Mouse (Mus musculus) forebrain, embryonic 10.5 days (tissue): ENCODE data around the gene Cd63. TPM values are rescaled to one million over a fixed set of nuclear protein-coding genes. Genes with fewer than 3 reads are reported as not detected.

Experiments
- DNase-seq: peaks from one replicate; pipeline ENCODE4 v3.0.0-alpha.2; 2017; ENCODE audit warnings: low spot score; ENCODE audit errors: extremely low spot score
- H3K27ac ChIP-seq: fragments of 300-500 bp; sonication (generic); 2 replicates; pipeline ENCODE4 v1.5.1; 2016; ENCODE audit warnings: mild to moderate bottlenecking
- H3K27me3 ChIP-seq: fragments of 300-500 bp; sonication (generic); 2 replicates; pipeline ENCODE4 v1.6.1; 2016; ENCODE audit warnings: mild to moderate bottlenecking; ENCODE audit not compliant: poor library complexity, severe bottlenecking
- H3K36me3 ChIP-seq: fragments of 300-500 bp; sonication (generic); replicated peaks from 2 replicates; pipeline ENCODE4 v1.6.1; 2016; ENCODE audit warnings: mild to moderate bottlenecking, moderate library complexity
- H3K4me1 ChIP-seq: fragments of 300-500 bp; sonication (generic); 2 replicates; pipeline ENCODE4 v1.6.1; 2016
- H3K4me3 ChIP-seq: fragments of 300-500 bp; sonication (generic); 2 replicates; pipeline ENCODE4 v1.5.1; 2016; ENCODE audit warnings: mild to moderate bottlenecking, moderate library complexity
- H3K9me3 ChIP-seq: fragments of 300-500 bp; sonication (generic); 2 replicates; pipeline ENCODE4 v1.6.1; 2016; ENCODE audit warnings: mild to moderate bottlenecking, moderate library complexity
- WGBS: fragments of 180-500 bp; shearing (Covaris S2); methylation state at CpG from one replicate; pipeline ENCODE4 v1.1.7; 2016; 5-methylcytosine and 5-hydroxymethylcytosine counted together
- polyA plus RNA-seq: library from polyadenylated mRNA; unstranded; fragments of >200 nt; fragmentation: Nextera tagmentation; extraction: Ambion mirVana; gene quantifications from 2 replicates; pipeline ENCODE4 v1.2.1, GENCODE M21; 2016

Gene Cd63
- polyA plus RNA-seq, 1 experiment from 2014 or later: 179 TPM

DNA sequence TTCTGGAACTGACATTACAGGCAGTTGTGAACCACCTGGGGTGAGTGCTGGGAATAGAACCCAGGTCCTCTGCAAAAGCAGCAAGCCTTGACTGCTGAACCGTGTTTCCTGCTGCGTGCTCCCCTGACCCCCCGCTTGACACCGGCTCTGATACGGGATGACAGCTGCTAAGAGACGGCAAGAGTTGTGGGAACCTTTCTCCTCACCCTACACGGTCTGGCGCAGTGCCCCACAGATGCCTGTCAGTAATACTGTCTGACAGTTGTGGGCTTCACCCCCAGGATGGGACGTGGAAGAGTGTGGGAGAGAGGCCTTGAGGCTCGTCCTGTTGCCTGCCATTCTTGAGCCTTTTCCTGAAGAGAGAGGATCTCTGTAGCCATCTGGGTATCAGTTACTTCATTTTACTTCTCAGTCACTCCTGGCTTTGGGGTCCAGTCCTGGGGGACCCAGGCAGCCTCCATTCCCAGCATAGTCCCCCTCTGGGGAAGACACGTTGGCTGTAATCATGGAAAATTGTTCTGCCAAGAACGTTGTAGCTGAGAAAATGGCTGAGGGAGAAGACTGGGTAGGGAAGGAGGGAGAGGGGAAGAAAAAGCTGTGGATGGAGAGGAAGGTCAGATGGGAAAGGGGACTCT, 37.1 kb downstream of the Cd63 start:
- Histone ChIP-seq H3K36me3 (no peaks in the 10 kb centered on the region), H3K9me3 (no peaks in the 10 kb centered on the region), H3K4me1 (peaks cover 15% of the 10 kb centered on the region), H3K27me3 (peaks cover 49% of the 10 kb centered on the region), H3K4me3 (no peak overlapping the region), H3K27ac (no peak overlapping the region)
- 75% methylated on average over 12 of the region's 12 CpGs for WGBS
- no peak for DNase-seq

DNA sequence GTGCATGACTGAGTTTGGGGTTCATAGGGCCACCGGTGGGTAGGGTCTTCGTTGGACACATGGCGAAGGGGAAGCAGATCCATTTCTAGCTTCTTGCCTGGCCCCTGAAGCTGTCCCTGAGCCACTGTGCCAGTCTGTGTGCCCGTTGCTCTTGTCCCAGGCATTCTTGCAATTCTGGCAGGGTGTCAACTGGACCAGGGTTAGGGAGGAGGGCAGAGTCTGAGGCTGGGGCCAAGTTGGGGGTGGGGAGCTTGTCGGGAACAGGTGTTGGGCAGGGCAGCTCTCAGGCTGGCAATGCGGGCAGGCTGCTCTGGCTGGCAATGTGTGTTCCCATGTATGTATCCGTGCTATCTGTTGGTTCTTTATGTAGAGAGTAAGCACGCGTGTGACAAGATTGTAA, 37.7 kb downstream of the Cd63 start:
- peaks cover 43% of the 10 kb centered on the region for H3K27me3 ChIP-seq
- no peaks in the 10 kb centered on the region for H3K36me3 ChIP-seq
- no peak for DNase-seq
- H3K4me1 ChIP-seq: peaks cover 11% of the 10 kb centered on the region
- H3K9me3 ChIP-seq: no peaks in the 10 kb centered on the region
- no peak overlapping the region for H3K27ac ChIP-seq
- WGBS: 86% methylated on average over 9 of the region's 9 CpGs
- H3K4me3 ChIP-seq: no peak overlapping the region

DNA sequence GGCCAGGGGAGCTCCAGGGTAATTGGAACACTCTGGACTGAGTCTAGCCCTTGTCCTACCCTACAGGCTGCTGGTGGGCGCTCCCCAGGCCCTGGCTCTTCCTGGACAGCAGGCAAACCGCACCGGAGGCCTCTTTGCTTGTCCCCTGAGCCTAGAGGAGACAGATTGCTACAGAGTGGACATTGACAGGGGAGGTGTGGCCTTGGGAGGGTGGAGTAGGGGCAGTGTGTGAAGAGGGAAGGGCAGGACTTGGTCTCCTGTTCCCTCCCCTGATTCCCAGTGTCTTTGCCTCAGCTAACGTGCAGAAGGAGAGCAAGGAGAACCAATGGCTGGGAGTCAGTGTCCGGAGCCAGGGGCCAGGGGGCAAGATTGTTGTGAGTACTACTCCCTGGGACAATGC, 38.2 kb downstream of the Cd63 start:
- Histone ChIP-seq H3K4me3 (no peak overlapping the region), H3K9me3 (no peaks in the 10 kb centered on the region), H3K27ac (no peak overlapping the region), H3K4me1 (peaks cover 5% of the 10 kb centered on the region), H3K36me3 (no peaks in the 10 kb centered on the region), H3K27me3 (peaks cover 38% of the 10 kb centered on the region)
- no peak for DNase-seq
- 77% methylated on average over 5 of the region's 5 CpGs for WGBS

DNA sequence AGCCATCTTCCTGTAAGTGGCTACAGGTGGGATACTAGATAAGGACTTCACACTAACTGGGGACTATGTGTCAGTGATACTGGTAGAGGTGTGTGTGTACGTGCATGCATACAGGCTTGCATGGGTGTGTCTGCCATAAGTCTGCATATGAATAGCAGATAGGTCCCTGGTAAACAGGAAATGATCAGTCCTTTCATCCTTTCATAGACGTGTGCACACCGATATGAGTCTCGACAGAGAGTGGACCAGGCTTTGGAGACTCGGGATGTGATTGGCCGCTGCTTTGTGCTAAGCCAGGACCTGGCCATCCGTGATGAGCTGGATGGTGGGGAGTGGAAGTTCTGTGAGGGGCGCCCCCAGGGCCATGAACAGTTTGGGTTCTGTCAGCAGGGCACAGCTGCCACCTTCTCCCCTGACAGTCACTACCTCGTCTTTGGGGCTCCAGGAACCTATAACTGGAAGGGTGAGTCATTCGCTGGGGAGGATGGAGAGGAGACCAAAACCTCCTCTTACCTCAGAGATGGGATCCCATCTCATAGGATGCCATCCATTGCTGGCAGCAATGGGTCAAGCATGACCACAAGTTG, 39.8 kb downstream of the Cd63 start:
- Histone ChIP-seq H3K27ac (no peak overlapping the region), H3K9me3 (no peaks in the 10 kb centered on the region), H3K4me1 (no peaks in the 10 kb centered on the region), H3K27me3 (peaks cover 22% of the 10 kb centered on the region), H3K36me3 (no peaks in the 10 kb centered on the region), H3K4me3 (no peak overlapping the region)
- DNase-seq: no peak
- WGBS: 89% methylated on average over 10 of the region's 10 CpGs

DNA sequence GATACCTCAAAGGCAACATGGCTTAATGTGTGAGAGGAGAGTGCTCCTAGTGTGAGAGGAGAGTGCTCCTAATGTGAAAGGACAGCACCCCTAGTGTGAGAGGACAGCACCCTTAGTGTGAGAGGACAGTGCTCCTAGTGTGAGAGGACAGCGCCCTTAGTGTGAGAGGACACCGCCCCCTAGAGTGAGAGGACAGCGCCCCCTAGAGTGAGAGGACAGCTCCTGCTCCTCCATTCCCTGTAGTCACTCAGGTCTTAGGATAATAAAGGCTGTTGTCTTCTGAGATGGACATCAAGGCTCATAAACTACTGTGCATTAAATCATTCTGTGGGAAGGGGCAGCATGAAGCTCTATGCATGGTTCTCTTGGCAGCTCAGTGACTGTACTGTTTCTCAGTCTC, 44.9 kb downstream of the Cd63 start:
- H3K27ac ChIP-seq: no peak overlapping the region
- no peak overlapping the region for H3K4me3 ChIP-seq
- H3K9me3 ChIP-seq: no peaks in the 10 kb centered on the region
- no peaks in the 10 kb centered on the region for H3K27me3 ChIP-seq
- 16% methylated on average over 3 of the region's 3 CpGs for WGBS
- no peaks in the 10 kb centered on the region for H3K4me1 ChIP-seq
- no peak for DNase-seq
- no peaks in the 10 kb centered on the region for H3K36me3 ChIP-seq

DNA sequence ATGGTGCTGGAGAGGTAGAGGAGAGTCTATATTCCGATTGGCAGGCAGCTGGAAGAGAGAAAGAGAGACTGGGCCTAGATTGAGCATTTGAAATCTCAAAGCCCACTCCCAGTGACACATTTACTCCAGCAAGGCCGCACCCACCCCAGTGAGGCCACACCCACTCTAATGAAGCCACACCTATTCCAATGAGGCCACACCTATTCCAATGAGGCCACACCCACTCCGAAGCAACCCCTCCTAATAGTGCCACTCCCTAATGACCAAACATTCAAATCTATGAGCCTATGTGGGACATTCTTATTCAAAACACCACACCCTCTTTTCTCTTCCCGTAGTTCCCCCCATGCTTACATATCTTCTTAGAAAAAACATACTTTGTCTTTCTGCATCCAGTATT, 46.7 kb downstream of the Cd63 start:
- Histone ChIP-seq H3K36me3 (no peaks in the 10 kb centered on the region), H3K4me1 (no peaks in the 10 kb centered on the region), H3K27me3 (no peaks in the 10 kb centered on the region), H3K9me3 (no peaks in the 10 kb centered on the region), H3K4me3 (no peak overlapping the region), H3K27ac (no peak overlapping the region)
- WGBS: 90% methylated on average over 4 of the region's 4 CpGs
- no peak for DNase-seq

DNA sequence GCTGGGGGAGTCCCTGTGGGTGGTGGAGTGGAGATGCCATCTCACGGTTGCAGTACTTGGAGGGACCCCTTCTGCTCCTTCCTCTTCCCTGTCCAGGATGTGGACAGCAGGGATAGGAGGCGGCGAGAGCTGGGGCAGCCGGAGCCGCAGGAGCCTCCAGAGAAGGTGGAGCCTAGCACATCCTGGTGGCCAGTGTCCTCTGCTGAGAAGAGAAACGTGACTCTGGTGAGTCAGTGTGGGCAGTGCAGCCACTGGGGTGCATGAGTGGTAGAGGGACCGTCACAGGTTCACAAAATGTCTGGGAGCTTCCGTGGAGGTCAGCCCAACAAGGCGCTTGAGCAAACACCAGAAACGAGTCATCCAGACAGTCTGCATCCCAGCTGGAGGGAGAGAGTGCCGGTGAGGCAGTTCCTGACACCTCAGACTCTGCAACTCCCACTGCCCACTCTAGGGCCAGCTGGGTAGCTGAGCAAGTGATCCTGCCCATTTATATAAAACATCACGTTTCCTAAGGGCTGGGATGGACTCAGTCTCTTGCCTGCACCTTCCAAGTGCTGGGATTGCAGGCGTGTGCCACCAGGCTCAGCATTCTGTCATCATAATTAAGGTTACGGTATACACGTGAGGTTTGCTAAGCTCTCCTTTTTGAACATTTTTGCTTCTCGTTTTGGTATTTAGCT, 49.6 kb downstream of the Cd63 start:
- Histone ChIP-seq H3K36me3 (no peaks in the 10 kb centered on the region), H3K9me3 (no peaks in the 10 kb centered on the region), H3K27me3 (no peaks in the 10 kb centered on the region), H3K4me3 (no peak overlapping the region), H3K4me1 (no peaks in the 10 kb centered on the region), H3K27ac (no peak overlapping the region)
- no peak for DNase-seq
- 77% methylated on average over 16 of the region's 16 CpGs for WGBS

DNA sequence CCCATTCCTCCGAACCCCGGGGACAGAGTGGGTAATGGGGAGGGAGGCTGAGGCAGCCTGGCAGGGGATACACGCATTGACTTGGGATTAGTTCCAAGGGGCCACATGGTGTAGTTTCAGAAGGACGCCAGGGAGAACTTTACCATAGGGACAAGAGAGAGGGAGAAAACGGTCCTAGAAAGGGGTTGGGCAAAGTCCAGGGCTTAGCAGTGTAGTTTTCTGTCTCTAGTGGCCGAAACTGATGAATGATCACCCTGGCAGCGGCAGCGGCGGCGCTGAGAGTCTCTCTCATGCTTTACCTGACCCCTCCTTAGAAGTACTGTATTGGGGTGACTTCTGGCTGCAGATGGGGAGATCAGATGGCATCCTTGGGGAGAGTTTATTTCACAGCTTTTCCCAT, 57.6 kb downstream of the Cd63 start:
- H3K9me3 ChIP-seq: no peaks in the 10 kb centered on the region
- no peak overlapping the region for H3K27ac ChIP-seq
- no peaks in the 10 kb centered on the region for H3K36me3 ChIP-seq
- DNase-seq: no peak
- WGBS: 84% methylated on average over 10 of the region's 10 CpGs
- no peak overlapping the region for H3K4me3 ChIP-seq
- H3K27me3 ChIP-seq: no peaks in the 10 kb centered on the region
- H3K4me1 ChIP-seq: no peaks in the 10 kb centered on the region

DNA sequence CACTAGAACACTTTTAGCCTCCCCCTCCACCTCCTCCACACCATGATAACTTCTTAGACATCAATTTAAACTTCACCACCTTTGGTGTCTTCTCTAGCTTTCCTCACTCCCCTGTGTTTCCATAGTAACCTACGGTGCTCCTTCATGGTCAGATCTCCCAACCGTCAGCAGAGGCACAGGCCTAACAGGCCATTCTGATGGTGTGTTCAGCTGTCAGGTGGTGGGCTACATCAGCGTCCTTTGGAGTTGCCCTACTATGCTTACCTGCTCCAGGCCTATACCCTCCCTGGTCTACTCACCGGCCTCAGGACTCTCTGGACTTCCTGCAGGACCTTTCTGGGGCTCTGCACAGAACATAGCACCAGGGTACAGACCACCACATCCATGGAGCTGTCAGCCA, 59.4 kb downstream of the Cd63 start:
- H3K4me1 ChIP-seq: no peaks in the 10 kb centered on the region
- no peaks in the 10 kb centered on the region for H3K36me3 ChIP-seq
- 81% methylated on average over 4 of the region's 4 CpGs for WGBS
- H3K9me3 ChIP-seq: no peaks in the 10 kb centered on the region
- DNase-seq: no peak
- no peak overlapping the region for H3K4me3 ChIP-seq
- H3K27ac ChIP-seq: no peak overlapping the region
- H3K27me3 ChIP-seq: no peaks in the 10 kb centered on the region

DNA sequence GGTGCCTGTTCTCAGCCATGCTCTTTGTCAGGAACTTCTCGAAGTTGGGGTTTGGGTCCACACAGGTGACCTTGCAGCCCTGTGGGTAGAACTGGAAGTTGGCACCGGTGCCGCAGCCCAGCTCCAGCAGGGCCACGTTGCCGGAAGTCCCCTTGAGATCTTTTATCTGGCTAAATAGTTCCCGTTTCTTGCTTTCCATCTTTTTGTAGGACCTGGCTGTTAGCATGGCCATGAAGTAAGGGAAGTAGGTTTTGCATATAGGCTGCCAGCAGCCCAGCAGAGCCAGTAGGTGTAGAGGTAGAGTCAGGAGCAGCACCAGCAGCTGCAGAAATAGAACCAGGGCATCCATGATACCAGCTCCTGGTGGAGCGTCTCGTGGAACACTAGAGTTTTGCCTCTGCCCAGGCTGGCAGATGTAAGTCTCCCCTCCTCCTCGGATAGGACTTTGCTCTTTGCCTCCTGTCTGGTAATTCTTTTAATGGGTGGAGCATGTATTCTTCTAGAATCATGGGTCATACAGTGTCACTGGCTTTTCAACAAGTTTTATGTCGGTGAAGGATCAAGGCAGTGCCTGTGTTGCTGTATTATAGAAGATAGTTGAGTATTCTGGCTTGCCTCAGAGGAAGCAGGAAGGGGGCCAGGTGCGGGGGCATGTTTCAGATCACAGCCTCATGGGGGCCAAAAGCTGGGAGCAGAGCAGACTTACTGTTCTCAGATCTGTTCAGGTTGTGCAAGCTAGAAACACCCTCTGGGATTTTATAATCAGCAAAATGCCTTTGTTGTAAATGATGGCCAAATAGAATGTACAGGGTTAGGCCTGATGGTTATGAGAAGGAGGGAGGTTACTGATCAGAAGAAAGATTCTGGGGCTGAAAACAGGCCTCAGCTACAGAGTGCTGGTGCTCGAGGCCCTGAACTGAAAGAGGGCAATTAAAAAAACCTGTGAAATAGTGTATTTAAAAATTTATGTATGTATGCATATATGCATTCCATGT, 60.1 kb downstream of the Cd63 start, which contains the start of gene Mettl7b:
Gene Mettl7b (minus strand): TSS at position 399 of the 995 bp plus-strand sequence.
- Histone ChIP-seq H3K4me3 (no peak within 1 kb of the TSS), H3K4me1 (no peaks in the 10 kb centered on the region), H3K9me3 (no peaks in the 10 kb centered on the region), H3K27me3 (no peaks in the 10 kb centered on the region), H3K36me3 (no peaks in the 10 kb centered on the region), H3K27ac (no peak within 1 kb of the TSS)
- 89% methylated on average over 12 of the region's 12 CpGs for WGBS
- DNase-seq: no peak
